Mouse (Mus musculus): ENCODE results near the gene Fam20b. TPM values are rescaled to one million over a fixed set of nuclear protein-coding genes. Genes with fewer than 3 reads are reported as not detected.
"Not testable (repeated sequence)": the region's sequence is repeated elsewhere in the genome, so short reads cannot be mapped to it uniquely, and the experiment has no call there.

The Fam20b gene
- total RNA-seq, 2 experiments from 2014 or later = 57.3 to 58.4 TPM

DNA sequence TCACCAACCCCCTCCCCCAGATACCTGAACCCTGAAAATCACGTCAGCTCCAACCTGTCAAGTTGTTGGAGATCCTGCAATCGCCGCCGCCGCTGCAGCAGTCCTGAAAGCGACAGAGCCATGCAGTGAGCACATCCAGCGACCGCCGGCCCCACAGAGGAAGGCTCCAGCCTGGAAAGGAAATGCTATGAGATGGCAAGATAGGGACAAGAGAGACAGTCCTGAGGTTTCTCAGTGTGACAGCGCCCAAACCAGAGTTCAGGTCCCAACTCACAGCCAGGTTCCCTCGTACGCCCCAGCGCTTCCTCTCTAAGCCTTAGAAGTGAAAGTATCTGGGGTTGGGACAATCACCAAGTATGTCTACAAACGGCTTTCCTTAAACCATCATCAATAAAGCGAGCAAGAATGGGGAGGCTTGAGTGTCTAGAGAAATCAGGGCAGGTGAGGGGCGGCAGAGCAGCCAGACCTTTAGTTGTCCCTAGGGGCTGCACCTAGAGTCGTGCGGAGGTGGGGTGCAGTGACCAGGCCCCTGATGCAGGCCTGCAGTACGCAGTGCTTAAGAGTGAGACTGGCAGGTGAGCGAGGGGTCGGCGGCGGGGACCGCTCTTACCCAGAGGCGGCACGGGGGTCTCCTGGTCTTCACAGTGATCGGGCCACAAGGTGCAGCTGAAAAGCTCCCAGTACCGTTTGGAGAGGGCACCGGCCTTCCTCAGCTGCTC is 45.3 kb downstream of the Fam20b start:
- no peak for DNase-seq
- intact Hi-C loops (cut with DNase I) = no loop called here

DNA sequence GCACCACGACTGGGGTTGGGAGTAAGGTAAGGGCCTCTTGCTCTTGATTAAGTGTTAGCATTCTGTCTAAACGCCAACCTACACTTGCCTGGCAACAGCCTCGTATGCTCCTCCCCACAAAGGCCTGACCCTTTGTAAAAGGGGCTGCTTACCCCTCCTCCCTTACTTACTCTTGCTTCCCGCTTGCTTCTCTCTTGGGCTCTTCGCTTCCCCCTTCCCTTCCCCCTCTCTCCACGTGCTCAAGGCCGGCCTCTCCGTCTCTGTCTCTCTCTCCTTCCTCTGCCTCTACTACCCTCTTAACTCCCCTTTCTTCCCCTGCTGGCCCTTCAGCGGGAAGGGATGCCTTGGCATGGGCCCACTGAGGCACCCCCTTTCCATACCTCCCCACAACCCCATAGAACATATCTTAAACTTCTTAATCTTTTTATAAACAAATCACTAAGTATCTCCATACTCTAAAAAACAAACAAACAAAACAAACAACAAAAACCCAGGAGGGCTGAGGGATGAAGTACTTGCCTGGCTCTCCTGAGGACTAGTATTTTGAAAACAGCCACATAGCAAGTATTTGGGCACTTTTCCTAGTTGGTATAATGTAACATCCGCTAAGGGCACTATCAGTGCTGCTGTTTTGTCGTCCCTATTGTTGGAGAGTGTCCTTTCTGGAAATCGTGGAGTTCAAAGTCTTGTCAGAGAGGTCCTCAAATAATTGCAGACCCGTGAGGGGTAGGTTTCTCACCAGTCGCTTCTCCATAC is 46.0 kb downstream of the Fam20b start:
- intact Hi-C loops (cut with DNase I) = no loop called here
- no peak for DNase-seq

DNA sequence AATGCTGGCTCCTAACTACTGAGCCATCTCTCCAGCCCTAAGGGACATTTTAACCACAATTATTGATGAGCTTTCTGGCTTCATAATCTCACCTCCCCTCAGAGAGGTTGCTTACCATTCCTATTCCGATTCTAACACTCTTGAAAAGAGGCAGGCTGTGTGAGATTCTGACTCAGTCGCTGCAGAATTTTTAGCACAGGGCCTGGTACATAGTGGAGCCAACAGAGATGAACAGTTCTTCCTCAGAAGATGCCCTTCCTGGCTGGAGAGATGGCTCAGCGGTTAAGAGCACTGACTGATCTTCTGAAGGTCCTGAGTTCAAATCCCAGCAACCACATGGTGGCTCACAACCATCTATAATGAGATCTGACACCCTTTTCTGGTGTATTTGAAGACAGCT is 47.0 kb downstream of the Fam20b start:
- intact Hi-C loops (cut with DNase I) = no loop called here
- DNase-seq = no peak

DNA sequence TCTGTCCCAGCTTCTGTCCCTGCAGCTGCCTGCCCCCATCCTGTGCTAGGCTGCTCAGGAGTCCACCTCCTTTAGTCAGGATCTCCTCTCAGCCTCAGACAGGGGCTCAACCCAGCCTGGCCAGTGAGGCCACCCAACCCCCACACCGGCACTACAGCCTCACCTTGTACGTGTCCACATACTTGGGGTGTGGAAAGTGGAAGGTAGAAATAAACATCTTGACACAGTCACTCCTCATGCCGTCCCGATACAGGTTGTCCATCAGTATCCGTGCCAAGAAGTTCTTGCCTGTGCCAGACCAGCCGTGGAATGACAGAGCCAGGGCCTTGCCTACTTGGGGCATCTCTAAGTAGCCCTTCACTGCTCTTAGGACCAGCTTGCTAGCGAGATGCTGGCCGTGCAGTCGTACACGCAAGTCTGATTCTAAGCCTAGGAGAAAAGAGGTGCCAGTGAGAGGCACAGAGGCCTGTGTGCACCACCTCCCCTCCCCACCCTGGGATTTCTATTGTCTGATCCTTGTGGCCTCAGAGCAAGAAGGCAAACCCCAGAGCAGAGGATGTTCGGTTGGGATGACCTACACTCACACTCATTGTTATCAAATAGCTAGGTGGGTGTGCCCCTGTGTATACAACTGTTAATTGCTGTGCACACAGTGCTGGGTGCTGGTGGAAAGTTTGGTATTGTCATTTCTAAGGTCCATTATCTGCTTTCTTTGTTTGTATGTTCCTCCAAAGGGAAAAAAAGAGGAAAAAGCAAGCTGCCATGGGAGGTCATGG is 49.5 kb downstream of the Fam20b start:
- intact Hi-C loops (cut with DNase I) = no loop called here
- DNase-seq = no peak

DNA sequence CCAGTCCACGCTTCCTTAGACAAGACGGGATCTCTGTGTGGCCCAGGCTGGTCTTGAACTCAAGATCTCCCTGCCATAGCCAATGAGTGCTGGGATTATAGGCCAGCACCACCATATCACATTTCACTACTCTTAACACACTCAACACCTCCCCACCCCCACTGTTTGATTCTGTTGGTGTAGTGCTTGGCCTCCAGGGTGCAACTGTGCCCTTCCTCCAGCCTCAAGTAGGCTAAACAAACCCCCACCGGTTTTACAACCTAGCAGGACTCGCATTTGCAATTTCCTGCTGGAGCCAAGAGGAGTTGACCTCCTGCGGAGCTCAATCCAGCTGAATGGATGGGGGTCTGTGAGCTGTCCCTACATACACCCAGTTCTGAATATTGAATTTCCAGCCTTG is 50.3 kb downstream of the Fam20b start:
- intact Hi-C loops (cut with DNase I) = no loop called here
- DNase-seq = no peak

DNA sequence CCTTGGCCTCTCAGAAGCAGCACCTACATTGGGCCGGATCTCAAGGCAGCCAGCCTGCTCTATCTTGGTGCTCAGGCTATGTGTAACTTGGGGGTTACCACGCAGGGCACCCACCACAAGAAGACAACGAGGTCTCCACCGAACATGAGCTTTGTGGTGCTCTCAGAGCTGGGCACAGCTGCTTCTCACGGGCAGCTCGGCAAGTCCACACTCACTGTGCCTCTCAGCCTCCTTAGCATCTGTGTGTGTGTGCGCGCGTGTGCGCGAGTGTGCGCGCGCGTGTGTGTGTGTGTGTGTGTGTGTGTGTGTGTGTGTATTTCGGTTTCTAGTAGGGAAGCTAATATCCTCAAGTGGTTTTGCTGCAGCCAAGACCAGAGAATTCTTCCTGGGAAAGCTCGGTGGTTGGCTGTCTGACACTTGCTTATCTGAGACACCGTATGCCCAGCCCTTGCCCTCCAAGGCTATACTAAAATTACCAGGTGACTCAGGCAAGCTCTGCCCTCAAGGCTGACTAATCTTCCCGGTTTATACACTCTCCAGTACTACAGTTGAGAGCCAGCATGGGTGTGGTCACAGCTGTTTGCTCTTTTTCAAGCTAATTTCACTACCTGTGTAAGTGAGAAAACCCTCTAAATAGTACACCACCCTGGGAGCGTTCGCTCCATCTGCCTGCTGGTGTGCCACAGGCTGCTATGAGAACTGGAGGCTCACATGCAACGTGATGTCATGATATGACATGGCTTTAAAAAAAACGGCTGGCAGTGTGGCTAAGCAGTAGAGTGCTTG is 51.6 kb downstream of the Fam20b start:
- DNase-seq = no peak
- intact Hi-C loops (cut with DNase I) = no loop called here

DNA sequence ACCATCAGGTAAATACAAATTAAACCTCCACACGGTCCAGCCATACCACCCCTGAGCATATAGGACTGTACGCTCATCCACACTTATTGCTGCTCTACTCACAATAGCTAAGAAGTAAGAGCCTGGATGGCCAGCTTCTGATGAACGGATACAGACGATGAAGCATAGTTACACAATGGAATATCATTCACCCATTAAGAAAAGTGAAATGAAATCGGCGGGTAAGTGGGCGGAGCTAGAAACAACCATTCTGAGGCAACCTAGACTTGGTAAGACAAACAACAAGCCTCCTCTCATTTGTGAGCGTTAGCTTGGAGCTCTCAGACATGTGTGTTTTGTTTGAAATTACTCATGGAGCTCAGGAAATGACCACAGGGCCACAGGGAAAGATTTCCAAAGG is 53.1 kb downstream of the Fam20b start:
- intact Hi-C loops (cut with DNase I) = no loop called here
- no peak for DNase-seq

DNA sequence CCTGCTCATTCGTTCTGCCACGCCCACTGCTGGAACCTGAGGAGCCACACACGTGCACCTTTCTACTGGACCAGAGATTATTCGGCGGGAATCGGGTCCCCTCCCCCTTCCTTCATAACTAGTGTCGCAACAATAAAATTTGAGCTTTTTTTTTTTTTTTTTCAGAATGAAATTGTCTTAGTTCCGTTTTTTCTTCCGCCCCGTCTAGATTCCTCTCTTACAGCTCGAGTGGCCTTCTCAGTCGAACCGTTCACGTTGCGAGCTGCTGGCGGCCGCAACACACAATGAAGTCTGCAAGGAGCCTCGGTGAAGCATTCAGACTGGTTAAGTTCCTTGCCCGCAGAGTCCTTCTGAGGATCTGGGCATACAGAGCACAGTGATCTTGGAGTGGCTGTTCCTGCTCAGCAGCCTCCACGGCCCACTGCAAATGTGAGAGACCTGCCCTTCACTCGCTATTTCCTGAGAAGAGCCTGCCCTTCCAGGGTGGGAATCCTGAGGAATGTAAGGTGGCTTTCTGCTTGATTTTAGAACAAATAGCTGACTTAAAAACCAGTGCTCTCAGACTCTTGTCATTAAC is 58.1 kb downstream of the Fam20b start:
- DNase-seq; intact Hi-C loops (cut with DNase I): not testable (repeated sequence)

DNA sequence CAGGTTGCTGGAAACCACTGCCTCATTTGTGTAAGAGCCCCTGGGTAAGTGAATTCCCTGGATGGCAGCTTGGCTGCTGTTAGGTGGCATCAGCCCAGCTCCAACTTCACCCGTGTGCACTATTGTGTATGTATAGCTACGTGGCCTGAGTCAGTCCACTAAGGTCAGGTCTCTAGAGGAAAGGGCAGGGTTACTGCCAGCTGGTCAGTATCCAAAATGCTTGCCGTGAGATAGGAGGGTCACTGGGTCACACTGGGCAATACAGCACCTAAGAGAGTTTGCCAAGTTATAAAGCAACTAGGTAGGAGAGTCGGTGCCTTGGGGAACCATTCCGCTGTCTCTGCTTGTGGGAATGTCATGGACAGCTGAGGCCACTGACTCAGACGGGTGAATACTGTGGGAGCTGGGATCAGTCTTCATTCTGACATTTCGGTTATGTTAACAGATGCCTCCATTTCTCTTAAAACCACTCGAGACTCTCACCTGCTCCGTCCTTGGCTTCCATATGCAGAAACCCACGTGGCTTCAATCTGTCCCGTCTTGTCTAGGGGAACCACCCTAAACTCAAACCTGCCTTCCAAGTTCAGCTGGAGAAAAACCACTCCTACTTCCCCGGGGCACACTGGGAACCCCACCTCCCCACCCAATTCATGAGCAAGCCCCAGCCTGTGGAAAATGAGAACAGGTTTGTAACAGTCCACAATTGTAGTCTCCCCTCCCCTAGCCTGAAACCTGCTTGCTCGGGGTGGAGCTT is 58.8 kb downstream of the Fam20b start:
- intact Hi-C loops (cut with DNase I) = no loop called here
- no peak for DNase-seq

DNA sequence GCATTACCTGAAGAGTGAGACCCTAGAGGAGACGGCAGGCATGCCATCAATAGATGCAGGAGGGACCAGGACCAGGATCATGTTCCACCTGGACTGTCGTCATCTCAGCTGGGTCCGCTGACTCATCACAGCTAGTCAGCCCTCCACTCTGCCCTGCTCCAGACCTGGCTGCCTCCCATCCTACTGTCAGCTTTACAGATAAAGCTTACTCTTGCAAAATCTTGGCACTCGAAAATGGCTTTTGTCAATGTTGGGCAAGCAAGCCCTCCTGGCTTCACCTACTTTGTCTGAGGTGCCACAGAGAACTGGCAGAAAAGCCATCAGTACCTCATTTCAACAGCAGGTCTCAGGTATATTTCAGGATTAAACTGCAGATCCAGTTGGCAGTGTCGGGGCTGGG is 60.2 kb downstream of the Fam20b start:
- DNase-seq = no peak

DNA sequence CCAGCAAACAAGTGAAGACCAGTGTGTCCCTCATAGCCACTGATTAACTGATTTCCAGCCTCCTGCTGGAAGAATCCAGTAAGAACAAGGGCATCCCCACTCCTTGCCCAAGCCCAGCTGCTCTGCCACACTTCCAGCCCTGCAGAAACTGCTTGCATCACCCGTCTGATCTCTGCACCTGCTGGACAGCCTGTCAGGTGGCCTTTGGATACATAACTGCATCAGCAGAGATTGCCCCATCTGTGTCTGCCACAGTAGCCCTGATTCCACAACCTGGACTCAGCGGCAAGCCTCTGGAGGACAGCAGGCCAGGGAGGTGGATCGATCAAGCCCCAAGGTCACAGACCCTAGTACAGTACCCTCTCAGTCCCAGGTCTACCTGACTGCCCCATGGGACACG is 61.4 kb downstream of the Fam20b start:
- intact Hi-C loops (cut with DNase I) = no loop called here

More for the DNA sequence above, 60.2 kb downstream of the Fam20b start:
- intact Hi-C loops (cut with DNase I) = no loop called here

DNA sequence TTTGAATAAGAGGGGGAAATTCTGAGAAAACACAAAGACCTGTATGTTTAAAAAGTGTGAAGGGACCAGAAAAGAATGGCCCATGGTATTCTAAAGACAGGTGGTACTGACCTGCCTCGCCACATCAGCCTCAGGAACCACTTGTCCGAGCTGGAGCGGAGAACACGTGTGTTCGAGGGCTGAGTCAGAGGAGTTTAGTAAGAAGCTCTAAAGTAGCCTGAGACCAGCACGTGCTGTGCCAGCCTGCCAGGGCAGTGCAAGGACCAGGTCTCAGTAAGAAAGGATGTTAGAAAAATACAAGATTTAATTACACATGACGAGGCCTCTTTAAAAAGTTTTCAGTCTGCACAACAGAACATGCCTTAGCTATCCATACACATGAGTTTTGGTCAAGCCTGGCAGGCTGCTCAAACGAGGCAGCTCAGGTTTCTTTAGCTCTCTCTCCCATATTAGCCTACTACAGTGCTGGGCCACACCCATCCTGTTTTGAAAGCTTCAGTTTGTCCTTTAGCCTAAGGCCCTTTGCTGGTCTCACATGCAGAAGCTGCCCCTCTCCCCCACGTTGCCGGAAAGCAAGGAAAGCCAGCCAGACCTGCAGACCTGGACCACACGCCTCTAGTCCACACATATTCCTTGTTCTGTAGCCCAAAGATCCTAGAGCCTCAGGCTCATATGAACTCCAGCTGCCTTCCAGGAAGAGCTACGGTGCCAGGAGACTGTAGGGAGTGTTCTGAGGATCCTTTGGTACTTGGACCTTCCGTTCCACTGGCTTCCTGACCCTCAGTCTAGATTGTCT is 64.0 kb downstream of the Fam20b start:
- no peak for DNase-seq
- intact Hi-C loops (cut with DNase I) = no loop called here

More for the DNA sequence above, 61.4 kb downstream of the Fam20b start:
- DNase-seq = no peak

DNA sequence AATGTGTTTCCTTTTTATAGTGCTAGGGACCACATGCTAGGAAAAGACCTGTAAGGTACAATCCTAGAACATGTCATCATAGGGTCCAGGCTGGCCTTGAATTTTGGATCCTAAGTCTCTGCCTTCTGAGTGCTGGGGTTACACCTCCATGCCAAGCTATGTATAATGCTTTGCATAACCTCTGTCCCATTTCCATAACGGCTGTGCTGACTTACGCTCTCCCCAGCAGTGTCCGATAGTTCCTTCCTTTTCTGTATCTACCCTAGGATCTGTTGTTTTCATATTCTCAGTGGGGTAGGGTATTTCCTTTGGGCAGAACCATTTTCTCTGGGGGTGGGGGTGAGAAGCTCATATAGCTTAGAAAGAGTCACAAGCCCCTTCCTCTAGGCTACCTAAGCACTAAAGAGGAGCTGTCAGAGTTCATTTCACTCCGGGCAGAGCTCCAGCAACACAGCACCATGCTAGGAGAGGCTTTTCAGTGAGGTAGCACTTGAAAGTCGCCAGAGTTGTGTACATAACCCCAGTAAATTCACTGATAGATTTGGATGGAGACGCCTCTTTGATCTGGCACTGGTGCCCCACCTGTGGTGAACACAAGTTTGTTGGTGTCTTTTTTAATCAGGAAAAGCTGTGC is 66.6 kb downstream of the Fam20b start:
- no peak for DNase-seq
- intact Hi-C loops (cut with DNase I) = no loop called here

DNA sequence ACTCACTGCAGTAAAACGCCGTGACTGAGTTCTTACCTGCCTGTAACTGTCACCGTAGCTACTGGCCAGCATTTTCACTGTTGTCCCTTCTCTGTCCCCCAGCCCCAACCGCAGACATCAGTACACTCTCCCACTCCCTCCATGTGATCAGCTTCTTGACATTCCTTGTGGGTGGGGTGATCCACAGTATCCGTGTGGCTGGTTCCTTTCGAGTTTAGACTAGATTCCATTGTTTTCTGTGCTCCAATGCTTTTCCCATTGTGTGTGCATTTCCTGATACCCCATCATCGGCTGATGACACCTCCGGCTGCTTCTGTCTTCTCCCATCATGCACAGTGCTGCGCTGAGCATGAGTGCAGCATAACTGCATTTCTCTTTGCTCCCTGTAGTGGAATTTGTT is 68.3 kb downstream of the Fam20b start:
- intact Hi-C loops (cut with DNase I) = no loop called here
- DNase-seq = no peak

DNA sequence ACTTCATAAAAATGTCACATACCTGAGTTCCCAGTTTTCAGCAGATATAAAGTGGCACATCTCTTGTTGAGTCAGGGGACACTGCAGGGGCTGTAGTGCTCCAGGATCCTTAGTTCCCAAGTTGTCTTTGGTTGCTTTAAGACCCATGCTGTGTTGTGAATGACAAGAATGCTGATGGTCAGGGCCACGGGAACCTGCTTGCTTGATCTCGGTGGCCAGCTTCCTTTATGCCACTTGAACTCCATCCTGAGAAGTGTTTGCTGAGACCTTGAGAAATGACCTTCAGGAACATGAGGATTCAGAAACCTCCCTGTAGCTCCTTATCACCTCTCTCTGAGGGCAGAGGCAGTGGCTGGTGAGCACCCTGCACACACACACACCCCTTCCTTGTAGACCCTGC is 70.2 kb downstream of the Fam20b start:
- DNase-seq = no peak
- intact Hi-C loops (cut with DNase I) = no loop called here

DNA sequence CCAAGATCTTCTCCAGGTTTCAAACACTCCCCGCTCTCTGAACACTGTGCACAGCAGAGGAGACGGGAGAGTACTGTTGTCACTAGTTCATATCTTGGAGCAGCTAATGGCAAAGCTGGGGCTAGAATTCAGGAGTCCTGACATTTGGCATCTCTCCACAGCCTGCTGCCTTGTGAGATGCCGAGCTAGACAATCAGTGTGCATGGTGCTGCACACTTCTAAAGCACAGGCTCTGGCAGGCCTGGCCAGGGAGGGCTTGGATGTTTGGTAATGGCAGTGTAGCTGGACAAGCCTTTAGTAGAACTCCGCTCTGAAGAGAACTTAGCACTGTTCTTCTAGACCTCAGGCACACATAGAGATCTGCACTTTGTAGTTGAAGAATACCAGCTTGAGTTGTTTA is 72.9 kb downstream of the Fam20b start:
- intact Hi-C loops (cut with DNase I) = no loop called here
- DNase-seq = peak; percentile 29

DNA sequence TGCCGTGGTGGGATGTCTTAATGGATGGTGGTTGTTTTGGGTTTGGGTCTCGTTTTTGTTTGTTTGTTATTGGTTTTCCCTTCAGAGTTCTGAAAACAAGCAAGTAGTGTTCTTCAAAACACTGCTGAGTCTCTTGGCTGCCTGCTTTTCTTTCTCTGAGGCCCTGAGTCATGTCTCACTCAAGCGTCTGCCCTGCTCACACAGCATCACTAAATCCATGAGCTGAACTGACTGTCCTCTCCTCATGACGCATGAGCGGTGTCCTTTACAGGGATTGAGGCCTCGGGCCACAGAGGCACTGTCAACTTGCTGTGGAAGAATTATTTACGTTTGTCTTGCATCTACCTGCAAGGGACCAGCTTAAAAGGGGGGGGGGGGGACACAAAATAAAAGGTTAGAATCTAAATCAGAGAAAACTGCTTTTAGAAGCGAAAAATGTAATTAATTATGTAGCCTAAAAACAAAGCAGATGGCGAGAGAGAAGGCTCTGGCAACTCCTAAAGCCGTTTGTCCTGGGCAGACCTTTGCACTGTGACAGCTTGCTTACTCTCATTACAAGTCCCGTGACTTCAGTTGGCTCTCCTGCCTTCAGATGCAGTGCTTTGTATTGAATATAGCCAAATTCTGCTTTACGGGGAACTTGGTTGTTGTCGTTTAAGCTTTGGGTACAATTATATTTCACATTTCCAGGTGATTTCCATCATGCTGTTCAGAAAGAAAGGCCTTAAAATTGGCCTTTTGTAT is 73.9 kb downstream of the Fam20b start:
- intact Hi-C loops (cut with DNase I) = no loop called here
- DNase-seq = no peak

DNA sequence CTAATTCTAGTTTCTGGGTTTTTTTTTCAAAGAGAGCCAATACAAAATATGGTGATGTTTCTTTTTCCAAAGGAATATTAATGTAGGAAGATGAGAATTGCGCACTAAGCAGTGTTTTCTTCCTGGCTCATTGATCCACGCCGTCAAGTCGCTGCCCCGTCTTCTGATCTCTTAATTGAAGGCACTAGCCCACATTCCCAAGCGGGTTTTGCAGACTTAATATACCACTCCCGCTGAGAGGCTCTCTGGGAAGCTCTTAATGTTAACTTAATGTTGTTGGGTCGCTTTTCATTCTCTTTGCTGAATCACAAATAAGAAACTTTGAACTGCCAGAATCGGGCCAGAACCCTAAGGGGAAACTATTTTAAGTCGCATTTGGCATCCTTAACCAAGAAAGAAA is 74.8 kb downstream of the Fam20b start:
- no peak for DNase-seq
- intact Hi-C loops (cut with DNase I) = no loop called here

Data from left cerebral cortex, postnatal 4 days (tissue).